In the genomic region with DNA sequence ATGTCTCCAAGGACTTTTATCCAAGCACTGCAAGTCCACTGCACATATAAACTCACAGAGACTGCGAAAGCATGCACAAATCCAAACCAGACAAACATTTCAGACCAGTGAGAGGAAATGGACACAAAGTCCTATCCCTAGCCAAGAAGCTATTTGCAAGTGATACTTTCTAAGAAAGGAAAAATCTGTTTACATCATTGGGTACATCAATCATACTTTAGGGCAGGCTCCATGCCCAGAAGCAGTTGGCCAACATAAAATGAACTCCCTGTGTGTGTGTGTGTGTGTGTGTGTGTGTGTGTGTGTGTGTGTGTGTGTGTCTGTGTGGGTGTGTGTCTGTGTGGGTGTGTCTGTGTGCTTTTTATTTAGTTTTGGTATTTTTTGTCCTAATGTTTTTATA, we compare ENCODE assay signal across 18 mouse cellular contexts. TPM values are rescaled to one million over a fixed set of nuclear protein-coding genes. Genes with fewer than 3 reads are reported as not detected.
"Had no signal": no experiment of that assay in that cellular context is flagged by ENCODE, and none has a peak within 500 bp of the region (broad histone marks: within the 10 kb centered on the region; RNA-seq: fewer than 3 reads in every experiment).

No protein-coding gene starts in this region.

- H3K27me3 ChIP-seq: kidney, embryonic 15.5 days; limb, embryonic 13.5 days; midbrain, embryonic 12.5 days; neural tube, embryonic 13.5 days had no signal

- H3K27ac ChIP-seq: kidney, embryonic 15.5 days; limb, embryonic 13.5 days; liver, embryonic 14.5 days; midbrain, embryonic 12.5 days; neural tube, embryonic 13.5 days had no signal

- H3K9ac ChIP-seq: kidney, embryonic 15.5 days; limb, embryonic 13.5 days; liver, embryonic 14.5 days; midbrain, embryonic 12.5 days; neural tube, embryonic 13.5 days had no signal

- H3K9me3 ChIP-seq: kidney, embryonic 15.5 days; limb, embryonic 13.5 days; midbrain, embryonic 12.5 days; neural tube, embryonic 13.5 days had no signal

- ATAC-seq: midbrain, embryonic 16.5 days had no signal

- H3K4me3 ChIP-seq: kidney, embryonic 15.5 days; limb, embryonic 13.5 days; midbrain, embryonic 12.5 days; neural tube, embryonic 13.5 days had no signal

- DNase-seq: kidney, postnatal 25 days; layer of hippocampus, adult 9-11 months; layer of hippocampus, postnatal 36 days; lung, adult 18-20 months; lung, postnatal 10 days; retina, postnatal 1 day; right cerebral cortex, postnatal 4 days; spleen, adult 18-20 months; thymus, adult 18-20 months; thymus, postnatal 14 days had no signal

- H3K36me3 ChIP-seq: kidney, embryonic 15.5 days; limb, embryonic 13.5 days; midbrain, embryonic 12.5 days; neural tube, embryonic 13.5 days had no signal

- H3K4me2 ChIP-seq: kidney, embryonic 15.5 days; limb, embryonic 13.5 days; midbrain, embryonic 12.5 days; neural tube, embryonic 13.5 days had no signal

- H3K4me1 ChIP-seq: kidney, embryonic 15.5 days; limb, embryonic 13.5 days; midbrain, embryonic 12.5 days had no signal

RNA-seq across cellular contexts. Expression of gene Tph2, which starts 2.6 kb away (rescaled TPM):
- polyA plus RNA-seq: kidney, embryonic 15.5 days; liver, adult 2 months; liver, embryonic 14.5 days; stomach, embryonic 14.5 days had no signal
